Mouse (Mus musculus): Measurements from ENCODE around the gene Lclat1. TPM values are rescaled to one million over a fixed set of nuclear protein-coding genes. Genes with fewer than 3 reads are reported as not detected.

The Lclat1 gene
- polyA plus RNA-seq, 1 experiment from 2014 or later = 24.9 TPM

DNA sequence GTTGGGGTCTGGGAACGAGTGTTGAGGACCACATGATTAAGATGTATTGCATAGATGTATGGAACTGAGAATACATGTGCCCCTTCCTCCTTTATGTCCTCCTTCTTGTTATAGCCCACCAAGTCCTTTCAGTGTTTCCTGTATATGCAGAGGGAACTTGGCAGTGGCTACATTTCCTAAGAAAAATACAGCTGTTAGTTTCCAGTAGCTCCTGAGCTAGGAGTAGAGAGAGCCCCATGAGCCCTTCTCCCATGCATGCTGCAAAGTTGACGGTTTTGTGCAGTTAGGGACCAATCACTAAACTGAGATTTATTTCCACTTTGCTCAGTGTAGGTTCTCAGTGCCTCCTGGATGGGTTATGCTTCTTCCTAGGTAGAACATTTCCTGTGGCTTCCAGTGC lies 105.9 kb downstream of the Lclat1 start:
- no peak overlapping the region for H3K4me3 ChIP-seq (ENCODE audit: low read length)
- H3K9me3 ChIP-seq (ENCODE audit: control insufficient read depth, low read length) = no peaks in the 10 kb centered on the region
- H3K9ac ChIP-seq (ENCODE audit: low read depth, low read length) = no peak overlapping the region
- no peaks in the 10 kb centered on the region for H3K36me3 ChIP-seq (ENCODE audit: control insufficient read depth, insufficient read depth, low read length)
- H3K4me1 ChIP-seq (ENCODE audit: control insufficient read depth, insufficient read depth, low read length) = peaks cover 12% of the 10 kb centered on the region
- no peak for ATAC-seq (ENCODE audit: low FRiP score, low TSS enrichment)
- H3K27me3 ChIP-seq (ENCODE audit: control insufficient read depth, insufficient read depth, low read length) = no peaks in the 10 kb centered on the region
- H3K27ac ChIP-seq (ENCODE audit: low read depth, low read length) = no peak overlapping the region; the same call in 1 of the 2 replicates
- 31% methylated on average over 2 of the region's 2 CpGs for WGBS
- H3K4me2 ChIP-seq (replicated peaks; ENCODE audit: low read depth, low read length) = no peak overlapping the region

DNA sequence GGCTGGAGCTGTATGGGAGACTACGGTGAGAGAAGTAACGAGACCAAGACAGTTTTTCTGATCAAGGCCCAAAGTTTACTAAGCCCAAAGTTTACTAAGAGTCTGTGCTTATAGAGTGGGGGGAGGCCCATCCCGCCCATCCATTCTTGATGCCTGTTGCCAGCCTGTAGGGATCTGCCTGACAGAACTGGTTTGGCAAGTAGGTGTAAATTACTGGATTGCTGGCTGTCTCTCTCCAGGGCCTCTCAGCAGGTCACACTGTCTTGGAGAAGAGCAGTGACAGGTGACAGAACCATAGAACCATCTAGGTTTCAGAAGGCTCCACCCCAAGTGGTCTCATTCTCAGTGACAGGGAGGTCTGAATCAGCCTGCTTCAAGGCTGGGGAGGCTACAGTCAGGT lies 109.5 kb downstream of the Lclat1 start:
- Histone ChIP-seq H3K36me3 (ENCODE audit: control insufficient read depth, insufficient read depth, low read length) (no peaks in the 10 kb centered on the region), H3K27ac (ENCODE audit: low read depth, low read length) (no peak overlapping the region), H3K27me3 (ENCODE audit: control insufficient read depth, insufficient read depth, low read length) (no peaks in the 10 kb centered on the region), H3K9ac (ENCODE audit: low read depth, low read length) (no peak overlapping the region), H3K9me3 (ENCODE audit: control insufficient read depth, low read length) (no peaks in the 10 kb centered on the region), H3K4me2 (replicated peaks; ENCODE audit: low read depth, low read length) (no peak overlapping the region), H3K4me3 (ENCODE audit: low read length) (no peak overlapping the region), H3K4me1 (ENCODE audit: control insufficient read depth, insufficient read depth, low read length) (peaks cover 25% of the 10 kb centered on the region)
- WGBS = 72% methylated on average over 3 of the region's 3 CpGs
- no peak for ATAC-seq (ENCODE audit: low FRiP score, low TSS enrichment)

DNA sequence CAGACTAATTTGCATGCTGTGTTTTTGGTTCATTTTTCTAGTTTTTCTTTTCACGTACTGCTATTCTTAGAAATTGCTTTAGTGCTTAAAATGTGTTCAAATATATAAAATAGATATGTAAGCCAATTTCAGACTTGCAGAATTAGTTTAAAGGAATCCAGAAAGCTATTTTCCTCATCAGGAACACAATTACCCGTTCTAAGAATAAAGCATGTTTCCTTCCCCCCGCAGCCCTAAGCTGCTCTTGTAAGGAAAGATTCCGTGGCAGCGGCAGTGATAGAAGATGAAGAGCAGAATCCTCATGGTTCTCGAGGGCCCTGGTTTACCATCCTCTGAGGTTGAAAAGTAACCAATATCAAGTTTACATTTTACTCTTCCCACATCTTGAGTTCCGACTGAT lies 113.0 kb downstream of the Lclat1 start:
- no peak overlapping the region for H3K9ac ChIP-seq (ENCODE audit: low read depth, low read length)
- H3K27ac ChIP-seq (ENCODE audit: low read depth, low read length) = no peak overlapping the region
- no peak overlapping the region for H3K4me3 ChIP-seq (ENCODE audit: low read length)
- 68% methylated on average over 7 of the region's 7 CpGs for WGBS
- no peaks in the 10 kb centered on the region for H3K9me3 ChIP-seq (ENCODE audit: control insufficient read depth, low read length)
- no peak overlapping the region for H3K4me2 ChIP-seq (replicated peaks; ENCODE audit: low read depth, low read length)
- no peaks in the 10 kb centered on the region for H3K36me3 ChIP-seq (ENCODE audit: control insufficient read depth, insufficient read depth, low read length)
- no peak for ATAC-seq (ENCODE audit: low FRiP score, low TSS enrichment)
- H3K27me3 ChIP-seq (ENCODE audit: control insufficient read depth, insufficient read depth, low read length) = no peaks in the 10 kb centered on the region
- H3K4me1 ChIP-seq (ENCODE audit: control insufficient read depth, insufficient read depth, low read length) = peaks cover 29% of the 10 kb centered on the region

DNA sequence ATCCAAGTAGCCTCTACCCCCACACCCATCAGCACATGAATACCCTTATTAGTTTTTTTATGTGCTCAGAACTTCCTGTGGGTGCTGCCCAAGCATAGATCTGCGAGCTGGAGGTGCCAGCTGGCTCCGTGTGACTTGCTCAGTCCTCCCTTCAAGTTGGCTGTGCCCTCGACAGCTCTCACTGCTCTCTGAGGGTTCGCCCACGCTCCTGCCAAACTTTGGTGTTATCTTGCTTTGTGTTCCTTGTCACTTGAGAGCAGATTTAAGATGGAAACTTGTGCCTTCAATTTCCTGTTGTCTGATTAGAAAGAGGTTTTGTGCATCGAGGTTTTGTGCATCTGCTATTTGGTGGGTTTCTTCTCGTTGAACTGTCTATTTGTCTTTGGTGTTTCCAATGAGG lies 114.3 kb downstream of the Lclat1 start:
- H3K4me2 ChIP-seq (replicated peaks; ENCODE audit: low read depth, low read length) = no peak overlapping the region
- H3K9me3 ChIP-seq (ENCODE audit: control insufficient read depth, low read length) = no peaks in the 10 kb centered on the region
- no peak overlapping the region for H3K9ac ChIP-seq (ENCODE audit: low read depth, low read length)
- H3K4me1 ChIP-seq (ENCODE audit: control insufficient read depth, insufficient read depth, low read length) = peaks cover 34% of the 10 kb centered on the region
- H3K36me3 ChIP-seq (ENCODE audit: control insufficient read depth, insufficient read depth, low read length) = no peaks in the 10 kb centered on the region
- H3K4me3 ChIP-seq (ENCODE audit: low read length) = no peak overlapping the region
- no peak for ATAC-seq (ENCODE audit: low FRiP score, low TSS enrichment)
- H3K27ac ChIP-seq (ENCODE audit: low read depth, low read length) = no peak overlapping the region
- no peaks in the 10 kb centered on the region for H3K27me3 ChIP-seq (ENCODE audit: control insufficient read depth, insufficient read depth, low read length)
- 31% methylated on average over 7 of the region's 7 CpGs for WGBS

DNA sequence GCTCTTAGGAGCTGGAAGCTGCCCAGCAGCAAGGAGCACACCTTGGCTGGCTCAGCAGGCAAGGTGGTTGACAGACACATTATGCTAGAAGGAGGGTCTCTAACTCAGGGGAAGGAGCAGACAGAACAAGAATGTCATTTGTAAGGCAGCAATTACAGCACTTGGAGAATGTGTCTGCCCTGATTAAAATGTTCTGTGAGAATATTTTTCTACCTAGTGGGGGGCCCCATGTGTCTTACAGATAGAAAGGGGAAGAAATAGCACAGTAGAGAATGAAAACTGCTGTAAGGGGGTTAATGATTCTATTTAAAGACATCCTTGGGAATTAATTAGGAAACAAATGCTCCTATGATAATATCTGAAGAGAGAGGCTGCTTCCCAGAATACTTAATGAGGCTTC lies 117.7 kb downstream of the Lclat1 start:
- no peaks in the 10 kb centered on the region for H3K36me3 ChIP-seq (ENCODE audit: control insufficient read depth, insufficient read depth, low read length)
- H3K9ac ChIP-seq (ENCODE audit: low read depth, low read length) = no peak overlapping the region
- peaks cover 30% of the 10 kb centered on the region for H3K4me1 ChIP-seq (ENCODE audit: control insufficient read depth, insufficient read depth, low read length)
- H3K27ac ChIP-seq (ENCODE audit: low read depth, low read length) = no peak overlapping the region; the same call in 1 of the 2 replicates
- H3K4me3 ChIP-seq (ENCODE audit: low read length) = no peak overlapping the region
- no peaks in the 10 kb centered on the region for H3K9me3 ChIP-seq (ENCODE audit: control insufficient read depth, low read length)
- no peak for ATAC-seq (ENCODE audit: low FRiP score, low TSS enrichment)
- H3K27me3 ChIP-seq (ENCODE audit: control insufficient read depth, insufficient read depth, low read length) = no peaks in the 10 kb centered on the region
- H3K4me2 ChIP-seq (replicated peaks; ENCODE audit: low read depth, low read length) = no peak overlapping the region

DNA sequence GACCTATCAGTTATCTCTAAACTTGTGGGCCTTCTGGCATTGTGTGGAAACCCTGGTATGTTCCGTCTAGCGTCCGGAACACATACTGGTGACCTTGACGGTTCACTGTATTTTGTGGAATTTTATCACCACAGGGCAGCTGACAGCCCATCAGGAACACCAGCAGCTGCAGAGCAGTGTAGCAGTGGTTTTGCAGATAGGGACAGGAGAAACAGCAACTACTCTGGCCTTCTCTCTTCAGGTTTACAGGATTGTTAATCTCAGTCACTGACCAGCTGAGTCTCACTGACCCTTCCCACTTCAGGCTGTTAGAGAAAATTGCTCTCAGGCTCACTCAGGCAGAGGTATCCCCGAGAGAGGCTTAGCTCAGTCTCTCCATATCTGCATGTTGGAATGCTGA lies 118.2 kb downstream of the Lclat1 start:
- Histone ChIP-seq H3K27ac (ENCODE audit: low read depth, low read length) (no peak overlapping the region; the same call in 1 of the 2 replicates), H3K36me3 (ENCODE audit: control insufficient read depth, insufficient read depth, low read length) (no peaks in the 10 kb centered on the region), H3K27me3 (ENCODE audit: control insufficient read depth, insufficient read depth, low read length) (no peaks in the 10 kb centered on the region), H3K4me1 (ENCODE audit: control insufficient read depth, insufficient read depth, low read length) (peaks cover 30% of the 10 kb centered on the region), H3K9me3 (ENCODE audit: control insufficient read depth, low read length) (no peaks in the 10 kb centered on the region), H3K4me3 (ENCODE audit: low read length) (no peak overlapping the region), H3K9ac (ENCODE audit: low read depth, low read length) (no peak overlapping the region), H3K4me2 (replicated peaks; ENCODE audit: low read depth, low read length) (no peak overlapping the region)
- 12% methylated on average over 5 of the region's 5 CpGs for WGBS
- ATAC-seq (ENCODE audit: low FRiP score, low TSS enrichment) = 0 out of 2 replicates have a peak, but pooled peaks have one; percentile 41

DNA sequence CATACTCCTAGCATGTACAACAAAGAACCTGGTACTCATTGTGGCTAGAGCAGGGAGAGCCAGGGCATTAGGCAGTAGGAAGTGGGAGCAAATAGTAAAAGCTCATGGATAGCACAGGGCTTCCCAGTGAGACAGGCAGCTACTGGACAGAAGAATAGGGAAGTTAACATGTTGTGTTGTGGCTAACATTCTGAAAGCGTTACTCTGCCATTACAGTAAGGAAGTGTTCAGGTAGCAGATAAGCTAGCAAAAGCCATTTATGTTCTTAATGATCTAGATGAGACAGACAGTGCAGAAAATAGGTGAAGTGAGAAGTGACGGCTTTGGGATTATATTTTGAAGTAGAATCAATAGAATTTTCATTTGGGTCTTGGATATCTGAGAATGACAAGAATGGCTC lies 118.8 kb downstream of the Lclat1 start:
- no peak overlapping the region for H3K4me2 ChIP-seq (replicated peaks; ENCODE audit: low read depth, low read length)
- no peaks in the 10 kb centered on the region for H3K36me3 ChIP-seq (ENCODE audit: control insufficient read depth, insufficient read depth, low read length)
- no peak overlapping the region for H3K9ac ChIP-seq (ENCODE audit: low read depth, low read length)
- no peaks in the 10 kb centered on the region for H3K9me3 ChIP-seq (ENCODE audit: control insufficient read depth, low read length)
- ATAC-seq (ENCODE audit: low FRiP score, low TSS enrichment) = no peak
- no peak overlapping the region for H3K27ac ChIP-seq (ENCODE audit: low read depth, low read length)
- 87% methylated on average over 2 of the region's 2 CpGs for WGBS
- no peaks in the 10 kb centered on the region for H3K27me3 ChIP-seq (ENCODE audit: control insufficient read depth, insufficient read depth, low read length)
- peaks cover 24% of the 10 kb centered on the region for H3K4me1 ChIP-seq (ENCODE audit: control insufficient read depth, insufficient read depth, low read length)
- no peak overlapping the region for H3K4me3 ChIP-seq (ENCODE audit: low read length)

DNA sequence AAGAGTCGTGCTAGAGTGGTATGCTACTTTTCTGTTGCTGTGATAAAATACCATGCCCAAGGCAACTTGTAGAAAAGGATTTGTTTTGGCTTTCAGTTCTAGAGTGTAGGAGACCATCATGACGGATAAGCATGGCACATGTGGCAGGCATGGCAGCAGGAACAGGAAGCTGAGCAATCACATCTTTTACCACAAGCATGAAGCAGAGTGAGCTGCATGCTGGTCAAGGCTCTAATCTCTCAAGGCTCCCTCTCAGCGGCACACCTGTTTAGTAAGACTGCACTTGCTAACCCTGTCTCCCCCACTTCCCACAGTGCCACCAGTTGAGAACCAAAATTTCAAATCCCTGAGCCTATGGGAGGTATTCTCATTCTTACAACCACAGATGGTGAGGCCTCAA lies 119.6 kb downstream of the Lclat1 start:
- ATAC-seq (ENCODE audit: low FRiP score, low TSS enrichment) = no peak
- Histone ChIP-seq H3K27ac (ENCODE audit: low read depth, low read length) (no peak overlapping the region), H3K4me2 (replicated peaks; ENCODE audit: low read depth, low read length) (no peak overlapping the region), H3K36me3 (ENCODE audit: control insufficient read depth, insufficient read depth, low read length) (no peaks in the 10 kb centered on the region), H3K4me3 (ENCODE audit: low read length) (no peak overlapping the region), H3K27me3 (ENCODE audit: control insufficient read depth, insufficient read depth, low read length) (no peaks in the 10 kb centered on the region), H3K4me1 (ENCODE audit: control insufficient read depth, insufficient read depth, low read length) (peaks cover 21% of the 10 kb centered on the region), H3K9me3 (ENCODE audit: control insufficient read depth, low read length) (no peaks in the 10 kb centered on the region), H3K9ac (ENCODE audit: low read depth, low read length) (no peak overlapping the region)
- WGBS = 94% methylated on average over 3 of the region's 3 CpGs

DNA sequence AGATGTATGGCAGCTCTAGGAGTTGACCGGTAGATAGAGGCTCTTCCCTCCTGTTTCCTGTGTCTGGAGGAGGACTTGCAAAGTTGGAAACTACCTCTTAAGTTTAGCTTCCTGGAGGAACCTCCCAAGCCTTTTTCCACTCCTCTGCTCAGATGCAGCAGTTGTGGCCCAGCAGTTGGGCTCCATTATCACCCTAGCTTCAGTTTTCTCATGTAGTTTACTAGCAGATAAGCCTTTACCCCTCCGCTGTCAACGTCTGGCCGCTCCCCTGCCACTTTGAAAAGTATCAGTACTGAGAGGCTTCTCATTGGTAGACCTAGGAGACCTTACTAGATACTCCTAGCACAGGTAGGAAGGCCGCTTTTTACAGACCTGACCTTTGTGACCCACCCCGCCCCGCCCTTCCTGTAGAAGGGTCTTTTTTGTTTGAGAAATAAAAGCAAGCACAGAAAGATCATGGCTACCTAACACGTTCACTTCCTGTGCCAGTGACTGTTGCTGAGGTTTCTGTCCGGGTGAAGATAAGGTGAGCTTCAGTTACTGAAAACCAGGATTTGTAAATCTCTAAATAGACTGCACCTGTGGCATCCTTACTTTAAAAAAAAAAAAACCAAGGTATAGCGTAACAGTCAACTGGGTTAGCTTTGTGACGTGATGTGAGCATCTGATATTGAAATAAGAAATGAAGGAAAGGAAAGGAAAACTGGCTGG lies 121.8 kb downstream of the Lclat1 start:
- H3K9ac ChIP-seq (ENCODE audit: low read depth, low read length) = no peak overlapping the region
- H3K27ac ChIP-seq (ENCODE audit: low read depth, low read length) = no peak overlapping the region
- no peaks in the 10 kb centered on the region for H3K36me3 ChIP-seq (ENCODE audit: control insufficient read depth, insufficient read depth, low read length)
- ATAC-seq (ENCODE audit: low FRiP score, low TSS enrichment) = no peak
- H3K4me1 ChIP-seq (ENCODE audit: control insufficient read depth, insufficient read depth, low read length) = peaks cover 15% of the 10 kb centered on the region
- H3K9me3 ChIP-seq (ENCODE audit: control insufficient read depth, low read length) = no peaks in the 10 kb centered on the region
- WGBS = 84% methylated on average over 11 of the region's 11 CpGs
- no peak overlapping the region for H3K4me2 ChIP-seq (replicated peaks; ENCODE audit: low read depth, low read length)
- H3K4me3 ChIP-seq (ENCODE audit: low read length) = no peak overlapping the region
- no peaks in the 10 kb centered on the region for H3K27me3 ChIP-seq (ENCODE audit: control insufficient read depth, insufficient read depth, low read length)

Data from kidney, embryonic 14.5 days (tissue).